Mouse (Mus musculus): Measurements from ENCODE around the gene Mgat5.

GRCm38 (mm10) chr1:127313652-127314350 is 109.0 kb downstream of the Mgat5 start:
- no peak for TF ChIP-seq CTCF (IDR thresholded peaks at IDR 0.05; ENCODE audit: low read depth, low read length)
- TF ChIP-seq POLR2A (IDR thresholded peaks at IDR 0.05; ENCODE audit: extremely low read depth, insufficient read depth, low read length): no peak

Measured in liver, adult 2 months (tissue).